Mouse (Mus musculus) right cerebral cortex, postnatal 4 days (tissue): ENCODE results near the gene Stpg3.
"Not testable (repeated sequence)": the region's sequence is repeated elsewhere in the genome, so short reads cannot be mapped to it uniquely, and the experiment has no call there.

Source experiments
- DNase-seq: peaks from one replicate; pipeline ENCODE4 v3.0.0-alpha.2; 2022

Stpg3 gene

GRCm38 (mm10) chr2:25214444-25214843 lies at the start of gene Stpg3:
Gene Stpg3, minus strand, starts transcription at chr2:25214637.
- DNase-seq = no peak

- DNase-seq = no peak
Observed at GRCm38 (mm10) chr2:25263623-25264285, 49.3 kb upstream of the Stpg3 start.

- DNase-seq = no peak
Observed at GRCm38 (mm10) chr2:25262795-25263622, 48.6 kb upstream of the Stpg3 start.

GRCm38 (mm10) chr2:25262291-25262767 lies 47.9 kb upstream of the Stpg3 start, which contains the start of gene Tprn:
Gene Tprn, plus strand, starts transcription at chr2:25262618.
- DNase-seq = peak; percentile 87

GRCm38 (mm10) chr2:25261870-25262269 lies 47.4 kb upstream of the Stpg3 start:
- no peak for DNase-seq

- no peak for DNase-seq
Observed at GRCm38 (mm10) chr2:25258887-25259286, 44.5 kb upstream of the Stpg3 start.

GRCm38 (mm10) chr2:25257250-25257649 lies 42.8 kb upstream of the Stpg3 start:
- not testable (repeated sequence) for DNase-seq

- DNase-seq = not testable (repeated sequence)
Observed at GRCm38 (mm10) chr2:25256443-25257109, 42.1 kb upstream of the Stpg3 start.

GRCm38 (mm10) chr2:25255284-25255779 lies 40.9 kb upstream of the Stpg3 start, which contains the start of gene Tmem203:
Gene Tmem203, plus strand, starts transcription at chr2:25255439.
- DNase-seq = peak; percentile 90

- DNase-seq = no peak
Observed at GRCm38 (mm10) chr2:25252331-25252730, 37.9 kb upstream of the Stpg3 start.

- DNase-seq = no peak
Observed at GRCm38 (mm10) chr2:25246183-25247072, 32.0 kb upstream of the Stpg3 start, which contains the start of gene AL732309.1. Gene AL732309.1, minus strand, starts transcription at chr2:25246863.

- no peak for DNase-seq
Observed at GRCm38 (mm10) chr2:25244144-25244543, 29.7 kb upstream of the Stpg3 start.

GRCm38 (mm10) chr2:25243342-25243741 lies 28.9 kb upstream of the Stpg3 start:
- no peak for DNase-seq

GRCm38 (mm10) chr2:25242101-25242506 lies 27.7 kb upstream of the Stpg3 start, which contains the start of the genes Rnf208 and Cysrt1:
Gene Rnf208, plus strand, starts transcription at chr2:25242255.
Gene Cysrt1, minus strand, starts transcription at chr2:25242452.
- DNase-seq = peak; percentile 58

- no peak for DNase-seq
Observed at GRCm38 (mm10) chr2:25241438-25241775, 27.0 kb upstream of the Stpg3 start.

- DNase-seq = peak; percentile 71
Observed at GRCm38 (mm10) chr2:25240723-25241437, 26.4 kb upstream of the Stpg3 start.

- DNase-seq = no peak
Observed at GRCm38 (mm10) chr2:25240310-25240709, 25.9 kb upstream of the Stpg3 start.

- no peak for DNase-seq
Observed at GRCm38 (mm10) chr2:25239766-25240165, 25.3 kb upstream of the Stpg3 start.

- DNase-seq = no peak
Observed at GRCm38 (mm10) chr2:25238106-25238505, 23.7 kb upstream of the Stpg3 start.

- no peak for DNase-seq
Observed at GRCm38 (mm10) chr2:25237522-25237921, 23.1 kb upstream of the Stpg3 start.

GRCm38 (mm10) chr2:25236614-25237013 lies 22.2 kb upstream of the Stpg3 start, which contains the start of gene Rnf224:
Gene Rnf224, minus strand, starts transcription at chr2:25236787.
- DNase-seq = no peak
